Mouse (Mus musculus): ENCODE data around the gene Kras.

DNA sequence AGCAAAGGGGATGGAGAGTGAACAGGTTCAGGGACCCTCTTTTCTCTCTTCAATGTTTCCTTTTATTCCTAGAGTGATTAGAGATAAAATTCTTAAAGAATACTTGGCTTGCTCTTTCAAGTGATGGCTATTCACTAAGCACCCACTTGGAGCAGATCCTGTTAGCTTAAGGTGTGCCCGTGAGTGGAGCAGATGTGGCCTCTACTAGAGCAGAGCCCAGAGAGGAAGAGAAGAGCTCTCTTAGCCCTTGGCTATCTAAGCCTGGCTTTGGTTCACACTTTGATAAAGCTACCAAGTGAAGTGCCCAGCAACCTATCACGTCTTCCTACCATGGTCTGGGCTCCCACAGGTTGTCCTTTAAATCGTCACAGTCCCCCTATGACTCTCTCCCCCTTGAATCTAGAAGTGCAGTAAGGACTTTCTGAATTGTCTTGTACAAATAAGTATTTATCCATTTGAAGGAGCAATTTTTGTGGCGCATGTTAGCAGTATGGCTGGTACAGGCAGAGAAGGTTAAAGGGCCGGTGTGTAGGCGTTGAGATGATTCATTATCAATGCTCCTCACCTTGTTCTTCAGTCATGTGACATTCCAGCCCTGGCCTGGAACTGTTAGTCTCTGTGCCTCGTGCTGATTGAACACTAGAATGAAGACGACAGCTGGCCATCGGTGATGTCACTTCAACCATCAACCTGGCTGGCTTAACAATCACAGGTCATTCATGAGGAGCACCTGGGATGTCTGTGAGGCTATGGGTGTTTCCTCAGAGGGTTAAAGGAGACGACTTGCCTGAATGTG, 22.3 kb upstream of the Kras start:
- TF ChIP-seq CTCF (IDR thresholded peaks at IDR 0.05): no peak
- no peak for TF ChIP-seq EP300 (IDR thresholded peaks at IDR 0.05; ENCODE audit: insufficient read depth, low read depth, low read length)
- no peak for TF ChIP-seq POLR2A (IDR thresholded peaks at IDR 0.05; ENCODE audit: insufficient read depth, low read depth, low read length)
